Mouse (Mus musculus) midbrain, embryonic 10.5 days (tissue): ENCODE results near the gene Tpst2. TPM values are rescaled to one million over a fixed set of nuclear protein-coding genes. Genes with fewer than 3 reads are reported as not detected.

Experiments
- DNase-seq: peaks from one replicate; pipeline ENCODE4 v3.0.0-alpha.2; 2017; ENCODE audit warnings: low spot score
- H3K27ac ChIP-seq: fragments of 300-500 bp; sonication (generic); replicated peaks from 2 replicates; pipeline ENCODE4 v1.5.1; 2016; ENCODE audit warnings: mild to moderate bottlenecking
- H3K27me3 ChIP-seq: fragments of 300-500 bp; sonication (generic); 2 replicates; pipeline ENCODE4 v1.6.1; 2016; ENCODE audit warnings: low read depth, mild to moderate bottlenecking; ENCODE audit not compliant: poor library complexity, severe bottlenecking
- H3K36me3 ChIP-seq: fragments of 300-500 bp; sonication (generic); 2 replicates; pipeline ENCODE4 v1.6.1; 2016; ENCODE audit warnings: mild to moderate bottlenecking, moderate library complexity
- H3K4me1 ChIP-seq: fragments of 300-500 bp; sonication (generic); 2 replicates; pipeline ENCODE4 v1.6.1; 2016
- H3K4me3 ChIP-seq: fragments of 300-500 bp; sonication (generic); 2 replicates; pipeline ENCODE4 v1.5.1; 2016; ENCODE audit warnings: mild to moderate bottlenecking, moderate library complexity
- H3K9me3 ChIP-seq: fragments of 300-500 bp; sonication (generic); replicated peaks from 2 replicates; pipeline ENCODE4 v1.6.1; 2016; ENCODE audit warnings: mild to moderate bottlenecking
- WGBS: fragments of 180-500 bp; shearing (Covaris S2); methylation state at CpG from one replicate; pipeline ENCODE4 v1.1.7; 2016; 5-methylcytosine and 5-hydroxymethylcytosine counted together
- polyA plus RNA-seq: library from polyadenylated mRNA; unstranded; fragments of >200 nt; fragmentation: Nextera tagmentation; extraction: Ambion mirVana; gene quantifications from 2 replicates; pipeline ENCODE4 v1.2.1, GENCODE M21; 2016

The Tpst2 gene
- polyA plus RNA-seq, 1 experiment from 2014 or later = 37.0 TPM

DNA sequence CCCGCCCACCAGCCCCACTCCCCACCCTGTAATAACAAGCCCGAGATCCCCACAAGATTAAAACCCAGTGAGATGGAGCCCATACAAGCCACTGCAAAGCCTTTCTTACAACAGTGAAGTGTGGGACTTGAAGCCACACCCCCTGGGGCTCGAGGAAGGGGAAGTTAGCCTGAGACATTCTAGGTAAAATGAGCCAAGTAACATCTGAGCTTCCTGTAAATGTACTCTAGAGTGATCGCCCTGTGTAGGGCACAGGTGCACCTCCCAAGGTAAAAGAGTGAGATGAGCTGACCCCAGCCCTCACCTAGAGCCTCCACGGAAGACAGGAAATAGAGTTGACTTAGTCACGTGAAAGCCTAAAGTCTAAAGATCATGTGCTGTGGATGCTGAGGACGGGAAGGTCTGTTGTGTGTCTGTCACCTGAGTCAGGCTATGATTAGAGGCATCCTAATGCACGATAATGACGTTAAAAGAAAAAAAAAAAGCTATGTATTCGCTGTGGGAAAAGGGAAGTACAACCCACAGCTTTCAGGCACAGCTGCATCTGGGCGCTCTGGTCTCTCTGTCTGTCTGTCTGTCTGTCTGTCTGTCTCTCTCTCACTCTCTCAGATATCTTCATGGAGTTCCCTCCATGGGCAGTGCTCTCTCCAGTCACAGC lies 10.6 kb downstream of the Tpst2 start:
- 87% methylated on average over 11 of the region's 11 CpGs for WGBS
- Histone ChIP-seq H3K9me3 (no peaks in the 10 kb centered on the region), H3K36me3 (0 out of 2 replicates have a peak, but pooled peaks cover 3% of the 10 kb centered on the region), H3K4me3 (no peak overlapping the region), H3K27me3 (no peaks in the 10 kb centered on the region), H3K4me1 (peaks cover 23% of the 10 kb centered on the region), H3K27ac (no peak overlapping the region)
- DNase-seq = no peak

DNA sequence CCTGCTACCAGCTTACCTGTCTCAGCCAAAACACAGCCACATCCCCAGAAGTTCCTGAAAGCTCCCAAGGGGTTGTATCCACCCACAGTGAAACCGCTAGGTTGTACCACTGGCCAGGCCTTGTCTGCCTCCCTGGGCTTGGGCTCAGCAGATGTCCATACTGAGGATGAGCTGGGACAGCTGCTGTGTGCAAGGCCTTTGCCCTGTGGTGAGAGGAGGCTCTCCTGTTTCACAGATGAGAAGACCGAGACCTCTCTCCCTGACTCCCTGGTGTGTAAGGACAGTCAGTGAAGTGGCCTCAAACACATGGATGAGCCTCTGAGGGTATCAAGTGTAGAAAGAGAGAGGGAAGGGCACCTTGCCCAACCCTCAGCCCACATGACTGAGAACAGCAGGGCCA lies 11.2 kb downstream of the Tpst2 start:
- no peak for DNase-seq
- H3K36me3 ChIP-seq = 0 out of 2 replicates have a peak, but pooled peaks cover 3% of the 10 kb centered on the region
- H3K27me3 ChIP-seq = no peaks in the 10 kb centered on the region
- 87% methylated on average over 2 of the region's 2 CpGs for WGBS
- no peaks in the 10 kb centered on the region for H3K9me3 ChIP-seq
- no peak overlapping the region for H3K4me3 ChIP-seq
- H3K4me1 ChIP-seq = peaks cover 23% of the 10 kb centered on the region
- no peak overlapping the region for H3K27ac ChIP-seq

DNA sequence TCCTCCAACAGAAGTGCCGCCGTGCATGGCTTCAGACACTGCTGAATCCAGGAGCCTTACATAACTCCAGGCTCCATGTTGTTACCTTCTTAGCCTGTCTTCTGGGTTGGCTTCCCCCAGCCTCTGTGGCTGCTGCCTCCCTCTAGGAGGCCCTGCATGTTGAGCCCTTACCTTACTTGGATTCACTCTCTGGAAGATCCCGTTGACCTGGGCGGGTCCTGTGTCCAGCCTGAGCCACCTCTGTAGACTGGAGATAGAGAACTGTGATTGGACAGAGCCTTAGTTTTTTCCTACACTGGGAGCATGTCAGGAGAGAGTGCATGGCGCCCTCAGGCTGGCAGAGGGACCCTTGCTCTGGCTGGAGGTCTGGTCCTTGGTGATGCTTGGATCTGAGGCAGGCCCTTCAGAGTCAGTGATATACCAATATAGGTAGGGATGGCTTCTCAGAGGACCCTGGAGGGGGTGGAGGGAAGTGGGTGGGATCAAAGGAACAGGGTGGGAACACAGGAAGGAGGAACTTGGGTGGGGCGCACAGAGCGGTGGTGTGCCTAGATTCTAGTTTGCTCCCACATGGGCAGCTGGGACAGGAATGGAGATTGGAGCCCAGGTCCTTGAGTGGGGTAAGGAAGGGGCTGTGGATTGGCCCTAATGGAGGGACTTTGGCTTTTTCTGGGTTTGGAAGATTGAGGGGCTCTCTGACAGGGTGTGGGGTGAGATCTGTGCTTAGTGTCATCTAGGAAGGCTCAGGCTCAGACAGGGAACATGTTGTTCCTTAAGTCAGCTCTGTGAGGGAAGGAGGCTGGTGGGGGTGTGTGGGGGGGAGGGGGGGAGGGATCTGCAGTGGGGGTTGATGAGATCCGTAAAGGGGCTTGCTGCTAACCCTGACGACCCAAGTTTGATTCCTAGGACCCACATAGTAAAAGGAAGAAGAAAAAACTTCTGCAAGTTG lies 12.0 kb downstream of the Tpst2 start:
- no peak for DNase-seq
- 86% methylated on average over 9 of the region's 9 CpGs for WGBS
- H3K27me3 ChIP-seq = no peaks in the 10 kb centered on the region
- 0 out of 2 replicates have a peak, but pooled peaks cover 3% of the 10 kb centered on the region for H3K36me3 ChIP-seq
- peak overlapping the region; percentile 50 for H3K27ac ChIP-seq
- H3K4me3 ChIP-seq = no peak overlapping the region
- peaks cover 22% of the 10 kb centered on the region for H3K4me1 ChIP-seq
- H3K9me3 ChIP-seq = no peaks in the 10 kb centered on the region

DNA sequence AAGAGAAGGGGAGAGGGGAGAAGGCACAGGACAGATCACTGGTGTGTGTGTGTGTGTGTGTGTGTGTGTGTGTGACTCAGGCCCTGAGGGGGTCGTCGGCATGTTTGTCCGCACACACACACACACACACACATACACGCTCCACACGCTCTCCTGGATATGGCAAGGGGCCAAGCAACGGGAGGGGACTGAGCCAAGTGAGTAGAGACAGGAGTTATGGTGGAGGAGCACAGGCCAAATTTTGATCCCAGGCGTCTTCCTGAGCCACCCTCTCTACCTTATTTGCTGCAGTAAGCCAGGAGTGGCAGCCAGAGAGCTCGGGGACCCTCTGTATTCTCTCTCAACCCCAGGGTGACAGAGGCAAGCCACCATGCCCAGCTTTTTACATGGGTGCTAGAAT lies 12.7 kb downstream of the Tpst2 start:
- Histone ChIP-seq H3K9me3 (no peaks in the 10 kb centered on the region), H3K27me3 (no peaks in the 10 kb centered on the region), H3K4me3 (no peak overlapping the region), H3K27ac (no peak overlapping the region), H3K36me3 (0 out of 2 replicates have a peak, but pooled peaks cover 3% of the 10 kb centered on the region), H3K4me1 (peaks cover 21% of the 10 kb centered on the region)
- DNase-seq = no peak
- WGBS = 93% methylated on average over 7 of the region's 8 CpGs

DNA sequence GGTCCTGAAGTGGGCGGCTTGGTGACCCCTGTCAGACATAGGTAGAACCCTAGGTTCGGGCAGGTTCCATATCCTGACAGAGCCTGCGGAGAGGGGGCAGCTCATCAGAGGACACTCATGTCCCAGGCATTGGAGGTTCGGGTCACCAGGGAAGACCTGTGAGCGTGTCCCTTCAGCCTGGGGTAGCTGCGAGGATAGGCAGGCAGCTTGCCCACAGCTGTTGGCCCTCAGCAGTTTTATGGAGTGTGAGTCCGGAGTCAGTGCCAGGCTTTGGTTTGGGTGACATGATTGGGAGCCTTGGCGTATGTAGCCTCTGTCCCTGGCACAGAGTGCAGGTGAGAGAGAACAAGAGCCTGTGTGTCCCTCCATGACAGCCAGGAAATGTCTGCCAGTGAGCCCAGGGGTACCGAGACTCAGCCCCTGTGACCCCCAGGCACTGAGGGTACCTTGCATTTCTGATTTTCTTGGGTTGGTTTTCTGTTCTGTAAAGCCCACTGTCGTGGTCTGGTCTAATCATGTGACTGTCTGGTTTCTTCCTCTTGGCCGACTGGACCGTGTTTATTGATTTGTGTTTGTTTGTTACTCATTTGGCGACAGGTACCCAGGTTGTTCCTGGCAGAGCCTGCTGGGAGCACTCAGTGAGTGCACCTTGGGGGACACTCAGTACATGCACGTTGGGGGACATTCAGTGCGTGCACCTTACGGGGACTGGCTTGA lies 13.5 kb downstream of the Tpst2 start:
- Histone ChIP-seq H3K27ac (no peak overlapping the region), H3K4me3 (no peak overlapping the region; the same call in 1 of the 2 replicates), H3K27me3 (no peaks in the 10 kb centered on the region), H3K4me1 (peaks cover 25% of the 10 kb centered on the region), H3K9me3 (no peaks in the 10 kb centered on the region), H3K36me3 (0 out of 2 replicates have a peak, but pooled peaks cover 3% of the 10 kb centered on the region)
- no peak for DNase-seq
- 92% methylated on average over 16 of the region's 16 CpGs for WGBS

DNA sequence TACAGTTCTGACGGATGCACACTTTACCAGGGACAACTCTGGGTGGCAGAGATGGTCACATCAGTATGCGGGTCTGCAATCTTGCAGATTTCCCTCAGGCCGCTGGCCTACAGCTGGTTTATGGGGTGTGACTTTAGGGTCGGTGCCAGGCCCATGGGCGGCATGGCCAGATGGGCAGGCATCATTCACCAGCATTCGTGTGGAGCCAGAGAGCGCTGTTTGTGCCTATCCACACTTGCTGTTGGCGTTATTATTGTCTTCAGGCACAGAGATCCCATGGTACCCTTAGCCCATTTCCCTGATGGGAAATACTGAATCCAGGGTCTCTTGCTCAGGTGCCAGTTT lies 14.0 kb downstream of the Tpst2 start:
- WGBS = 97% methylated on average over 8 of the region's 8 CpGs
- Histone ChIP-seq H3K27me3 (no peaks in the 10 kb centered on the region), H3K4me3 (no peak overlapping the region), H3K27ac (no peak overlapping the region), H3K36me3 (0 out of 2 replicates have a peak, but pooled peaks cover under 1% of the 10 kb centered on the region), H3K4me1 (peaks cover 30% of the 10 kb centered on the region), H3K9me3 (no peaks in the 10 kb centered on the region)
- no peak for DNase-seq

DNA sequence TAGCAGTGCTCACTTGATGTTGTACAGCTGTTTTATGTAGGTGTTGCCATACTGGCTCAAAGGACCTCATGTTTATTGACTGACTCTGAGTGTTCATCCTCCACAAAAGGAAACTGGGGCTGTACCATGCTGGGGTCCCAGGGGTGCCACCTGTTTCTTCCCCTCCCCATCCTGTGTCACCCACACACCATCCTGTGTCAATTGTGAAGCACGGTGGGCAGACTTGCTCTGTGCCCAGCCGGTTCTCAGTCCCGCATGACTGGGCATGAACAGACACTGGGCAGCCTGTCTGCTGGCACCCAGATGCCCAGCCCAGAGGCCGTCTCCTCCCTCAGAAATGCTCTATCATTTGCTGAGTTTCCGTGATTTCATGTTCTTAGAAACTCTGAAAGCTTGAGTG lies 15.4 kb downstream of the Tpst2 start:
- no peaks in the 10 kb centered on the region for H3K27me3 ChIP-seq
- DNase-seq = no peak
- H3K4me1 ChIP-seq = peaks cover 40% of the 10 kb centered on the region
- no peaks in the 10 kb centered on the region for H3K9me3 ChIP-seq
- 92% methylated on average over 5 of the region's 5 CpGs for WGBS
- no peak overlapping the region for H3K27ac ChIP-seq
- H3K36me3 ChIP-seq = no peaks in the 10 kb centered on the region
- no peak overlapping the region for H3K4me3 ChIP-seq

DNA sequence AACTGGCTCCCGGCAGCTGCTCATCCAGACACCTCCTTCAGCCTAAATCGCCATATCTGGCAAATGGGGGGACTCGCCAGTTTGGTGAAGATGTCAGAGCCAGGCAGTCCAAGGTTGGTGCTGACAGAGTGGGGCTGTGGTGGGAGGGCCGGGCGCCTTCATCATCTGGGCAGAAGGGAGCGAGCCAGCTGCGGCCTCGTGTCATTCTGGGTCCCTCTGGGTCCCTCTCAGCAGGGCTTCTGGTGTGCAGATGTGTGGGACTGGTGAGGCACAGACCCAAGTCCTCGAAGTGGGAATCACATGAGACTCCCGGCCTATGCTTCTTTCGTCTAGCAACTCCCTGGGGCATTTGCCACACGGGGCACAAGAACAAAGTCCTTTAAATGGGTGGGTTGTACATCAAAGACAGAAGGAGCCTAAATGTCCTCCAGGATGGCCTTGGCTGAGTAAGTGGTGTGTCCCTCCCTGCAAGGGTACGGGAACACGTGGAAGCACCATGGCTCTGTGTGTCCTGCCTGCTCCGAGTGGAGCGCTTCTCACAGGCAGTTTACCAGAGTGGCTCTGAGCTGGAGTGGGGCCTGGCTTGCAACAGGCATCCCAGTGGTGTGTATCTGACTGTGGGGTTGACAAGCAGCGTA lies 16.0 kb downstream of the Tpst2 start:
- Histone ChIP-seq H3K9me3 (no peaks in the 10 kb centered on the region), H3K27me3 (no peaks in the 10 kb centered on the region), H3K27ac (no peak overlapping the region), H3K4me3 (no peak overlapping the region), H3K4me1 (peaks cover 39% of the 10 kb centered on the region), H3K36me3 (no peaks in the 10 kb centered on the region)
- no peak for DNase-seq
- 87% methylated on average over 17 of the region's 17 CpGs for WGBS

DNA sequence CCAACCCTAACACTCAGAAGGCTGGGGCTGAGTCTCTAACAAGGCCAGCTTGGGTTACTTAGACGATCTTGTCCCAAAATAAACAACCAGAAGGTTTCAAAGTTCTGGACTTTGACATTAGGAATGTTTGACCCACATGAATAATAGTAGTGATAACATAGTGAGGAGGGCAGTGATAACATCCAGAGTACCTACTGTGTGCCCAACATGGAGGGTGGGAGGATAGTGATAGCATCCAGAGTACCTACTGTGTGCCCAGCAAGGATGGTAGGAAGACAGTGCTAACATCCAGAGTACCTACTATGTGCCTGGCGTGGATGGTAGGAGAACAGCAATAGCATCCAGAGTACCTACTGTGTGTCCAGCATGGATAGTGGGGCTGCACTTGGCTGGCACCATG lies 17.3 kb downstream of the Tpst2 start:
- H3K9me3 ChIP-seq = no peaks in the 10 kb centered on the region
- H3K4me3 ChIP-seq = no peak overlapping the region
- H3K27ac ChIP-seq = no peak overlapping the region
- WGBS = 85% methylated on average over 2 of the region's 2 CpGs
- H3K36me3 ChIP-seq = no peaks in the 10 kb centered on the region
- H3K4me1 ChIP-seq = peaks cover 32% of the 10 kb centered on the region
- DNase-seq = no peak
- H3K27me3 ChIP-seq = no peaks in the 10 kb centered on the region

DNA sequence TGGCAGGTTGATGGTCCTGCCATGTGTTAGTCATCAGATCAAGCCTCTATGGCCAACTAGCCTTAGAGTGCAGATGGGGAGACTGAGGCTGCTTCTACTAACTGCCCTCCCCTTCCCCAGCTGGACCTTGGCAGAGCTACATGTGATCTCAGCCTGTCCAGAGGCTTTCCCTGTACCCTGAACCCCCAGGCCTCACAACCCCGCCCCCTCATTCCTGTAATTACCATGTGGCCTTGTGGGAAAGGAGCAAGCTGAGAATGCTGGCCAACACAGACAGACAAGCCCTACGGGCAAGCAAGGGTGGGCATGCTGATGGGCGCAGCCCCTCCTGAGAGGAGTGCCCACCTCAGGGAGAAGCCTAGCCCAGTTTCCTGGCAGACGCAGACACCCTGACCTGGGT lies 18.2 kb downstream of the Tpst2 start:
- Histone ChIP-seq H3K4me1 (peaks cover 32% of the 10 kb centered on the region), H3K27me3 (no peaks in the 10 kb centered on the region), H3K4me3 (no peak overlapping the region), H3K27ac (peak overlapping the region; percentile 61; the same call in 1 of the 2 replicates), H3K36me3 (no peaks in the 10 kb centered on the region), H3K9me3 (no peaks in the 10 kb centered on the region)
- 69% methylated on average over 4 of the region's 4 CpGs for WGBS
- no peak for DNase-seq

DNA sequence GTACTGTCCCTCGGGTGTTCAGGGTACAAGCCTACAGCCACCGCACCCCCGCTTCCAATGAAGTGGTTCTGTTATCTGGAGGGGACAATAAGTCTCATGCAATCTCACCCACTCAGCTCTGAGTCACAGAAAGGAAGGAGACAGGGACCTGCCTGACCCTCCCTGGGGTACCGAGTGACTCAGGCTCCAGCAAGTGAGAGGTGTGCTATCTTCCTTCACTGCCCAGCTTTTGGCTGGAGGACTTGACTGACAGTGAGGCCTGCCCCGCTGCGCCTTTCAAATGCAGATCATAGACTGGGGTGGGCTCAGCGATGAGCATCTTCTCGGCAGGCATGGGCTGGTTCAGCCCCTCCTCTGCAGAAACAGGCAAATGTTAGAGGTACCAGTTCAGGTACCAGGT lies 18.7 kb downstream of the Tpst2 start:
- no peak for DNase-seq
- H3K36me3 ChIP-seq = no peaks in the 10 kb centered on the region
- no peaks in the 10 kb centered on the region for H3K9me3 ChIP-seq
- H3K4me3 ChIP-seq = no peak overlapping the region
- no peaks in the 10 kb centered on the region for H3K27me3 ChIP-seq
- 29% methylated on average over 8 of the region's 8 CpGs for WGBS
- peaks cover 32% of the 10 kb centered on the region for H3K4me1 ChIP-seq
- peak overlapping the region; percentile 61 for H3K27ac ChIP-seq

DNA sequence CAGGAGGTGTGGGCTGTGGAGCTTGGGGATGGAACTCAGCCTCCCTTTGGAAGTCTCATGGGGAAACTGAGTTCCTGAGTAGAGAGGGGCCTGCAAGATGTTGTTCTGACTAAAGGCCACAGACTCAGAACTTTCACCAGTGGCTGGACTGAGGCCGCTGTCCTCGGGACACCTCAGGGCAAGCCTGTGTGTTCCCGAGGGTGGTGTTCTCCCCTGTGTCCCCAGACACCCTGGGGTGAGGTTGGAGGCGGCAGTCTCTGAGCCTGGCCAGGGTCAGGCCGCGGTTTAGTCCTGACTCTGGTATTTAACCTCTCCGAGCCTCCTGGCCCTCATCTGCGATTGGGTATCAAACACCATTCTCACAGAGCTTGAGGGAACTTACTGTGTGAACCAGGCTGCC lies 19.1 kb downstream of the Tpst2 start:
- Histone ChIP-seq H3K4me1 (peaks cover 32% of the 10 kb centered on the region), H3K9me3 (no peaks in the 10 kb centered on the region), H3K36me3 (no peaks in the 10 kb centered on the region), H3K27ac (peak overlapping the region; percentile 61), H3K27me3 (no peaks in the 10 kb centered on the region), H3K4me3 (no peak overlapping the region)
- no peak for DNase-seq
- 54% methylated on average over 8 of the region's 8 CpGs for WGBS
